Mouse (Mus musculus): ENCODE measurements around the gene Dock4. TPM values are rescaled to one million over a fixed set of nuclear protein-coding genes. Genes with fewer than 3 reads are reported as not detected.
A peak's percentile ranks its signal among the peaks of the same experiment; 100 is the strongest.

Gene Dock4
- polyA plus RNA-seq, 1 experiment from 2014 or later, result 34.6 TPM

DNA sequence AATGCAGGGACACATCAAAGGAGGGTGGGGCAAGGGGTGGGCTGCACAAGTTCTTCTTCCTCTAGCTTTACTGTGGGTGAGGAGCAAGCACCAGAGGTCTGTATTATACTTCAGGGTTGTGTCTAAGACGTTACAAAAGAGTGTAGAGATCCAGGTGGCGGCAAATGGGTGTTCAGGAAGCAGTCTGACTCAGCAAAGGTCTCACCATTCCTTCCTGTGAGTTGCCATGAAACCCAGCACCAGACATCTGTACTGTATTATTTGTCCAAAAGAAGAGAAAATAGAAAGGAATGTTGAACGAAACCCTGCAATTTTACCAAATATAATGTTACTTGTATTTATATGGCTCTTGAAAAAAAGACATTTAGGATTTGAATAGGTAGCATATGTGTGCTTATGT, 135.3 kb downstream of the Dock4 start:
- Histone ChIP-seq H3K27ac (replicated peaks) (no peak overlapping the region), H3K4me3 (replicated peaks) (no peak overlapping the region), H3K27me3 (replicated peaks) (no peaks in the 10 kb centered on the region), H3K4me2 (no peak overlapping the region), H3K36me3 (no peaks in the 10 kb centered on the region), H3K9ac (replicated peaks) (no peak overlapping the region), H3K4me1 (no peaks in the 10 kb centered on the region), H3K9me3 (replicated peaks) (no peaks in the 10 kb centered on the region)
- 61% methylated on average over 3 of the region's 3 CpGs for WGBS
- peak; percentile 35; the same call in 1 of the 2 replicates for ATAC-seq (ENCODE audit: low FRiP score)

GRCm38 (mm10) chr12:40582059-40582458, 136.3 kb downstream of the Dock4 start:
- no peaks in the 10 kb centered on the region for H3K27me3 ChIP-seq (replicated peaks)
- no peak overlapping the region for H3K27ac ChIP-seq (replicated peaks)
- no peak for ATAC-seq (ENCODE audit: low FRiP score)
- no peak overlapping the region for H3K9ac ChIP-seq (replicated peaks)
- H3K9me3 ChIP-seq (replicated peaks), result no peaks in the 10 kb centered on the region
- H3K4me2 ChIP-seq, result no peak overlapping the region
- no peaks in the 10 kb centered on the region for H3K4me1 ChIP-seq
- H3K4me3 ChIP-seq (replicated peaks), result no peak overlapping the region
- 65% methylated on average over 5 of the region's 5 CpGs for WGBS
- no peaks in the 10 kb centered on the region for H3K36me3 ChIP-seq

DNA sequence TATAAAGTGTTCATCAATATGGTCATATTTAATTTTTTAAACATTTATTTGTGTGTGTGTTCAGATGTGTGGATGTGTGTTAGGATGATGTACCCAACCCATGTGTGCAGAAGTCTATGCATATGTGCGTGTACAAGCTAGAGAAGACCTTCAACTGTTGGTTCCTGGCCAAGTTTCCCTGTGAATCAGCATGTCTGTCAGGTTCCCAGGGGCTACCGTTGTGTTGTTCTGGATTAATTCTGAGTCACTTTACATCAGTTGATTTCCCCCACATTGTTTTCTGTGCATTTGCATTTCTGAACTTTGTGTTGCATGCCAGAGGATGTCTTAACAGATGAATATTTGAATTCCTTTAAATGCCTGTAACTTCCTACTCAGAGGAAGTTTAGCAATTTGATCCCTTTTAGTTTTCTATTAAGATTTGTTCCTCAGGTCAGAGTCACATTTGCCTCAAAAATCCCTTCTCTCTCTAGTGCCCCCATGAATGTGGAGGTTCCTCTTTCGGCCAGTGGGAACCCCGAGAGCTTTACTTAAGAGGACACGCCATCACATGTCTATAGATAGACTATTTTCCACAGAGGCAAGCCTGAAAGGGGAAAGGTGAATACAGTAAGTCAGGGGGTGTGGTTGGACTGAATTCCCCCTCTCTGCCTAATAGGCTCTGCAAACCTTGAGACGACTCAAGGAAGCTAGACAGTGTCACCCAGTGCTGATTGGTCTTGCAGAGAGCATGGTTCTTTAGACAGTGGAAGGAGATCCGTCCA, 139.0 kb downstream of the Dock4 start:
- Histone ChIP-seq H3K9ac (replicated peaks) (no peak overlapping the region), H3K4me1 (no peaks in the 10 kb centered on the region), H3K36me3 (no peaks in the 10 kb centered on the region), H3K9me3 (replicated peaks) (no peaks in the 10 kb centered on the region), H3K27ac (replicated peaks) (no peak overlapping the region), H3K4me3 (replicated peaks) (no peak overlapping the region), H3K4me2 (no peak overlapping the region), H3K27me3 (replicated peaks) (no peaks in the 10 kb centered on the region)
- no peak for ATAC-seq (ENCODE audit: low FRiP score)
- 79% methylated on average over 7 of the region's 7 CpGs for WGBS

DNA sequence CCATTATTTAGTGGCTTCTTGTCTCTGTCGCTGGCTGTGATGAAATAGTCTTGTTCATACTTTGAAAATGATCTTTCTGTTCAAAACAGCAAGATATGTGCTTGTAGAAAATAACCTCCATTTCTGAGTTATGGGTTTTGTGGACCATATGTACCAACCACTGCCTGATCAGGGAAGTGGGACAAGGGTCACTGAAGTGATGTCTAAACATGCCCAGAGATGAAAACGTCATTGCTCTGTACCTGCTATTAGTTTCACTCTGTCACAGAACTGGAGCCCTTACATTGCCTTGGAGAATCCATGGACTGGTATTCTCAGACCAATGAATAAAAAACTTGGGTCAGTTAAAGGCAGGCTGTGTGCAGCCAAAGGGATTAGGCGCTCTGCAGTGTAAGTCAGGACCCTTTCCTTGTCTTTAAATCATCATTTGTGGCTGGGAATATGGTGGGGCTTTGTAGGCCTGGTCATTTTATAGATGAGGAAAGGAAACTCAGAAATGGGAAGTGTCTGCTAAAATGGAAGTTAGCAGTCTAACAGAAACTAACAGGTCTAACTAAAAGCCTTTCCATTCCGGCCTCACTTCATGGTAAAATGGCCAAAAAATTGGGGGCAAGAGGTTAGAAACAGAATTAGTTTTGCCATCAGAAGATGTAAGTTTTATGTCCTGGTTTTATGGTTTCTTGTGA, 139.8 kb downstream of the Dock4 start:
- WGBS, result 88% methylated on average over 4 of the region's 4 CpGs
- H3K9me3 ChIP-seq (replicated peaks), result no peaks in the 10 kb centered on the region
- no peaks in the 10 kb centered on the region for H3K36me3 ChIP-seq
- no peaks in the 10 kb centered on the region for H3K27me3 ChIP-seq (replicated peaks)
- ATAC-seq (ENCODE audit: low FRiP score), result no peak
- no peaks in the 10 kb centered on the region for H3K4me1 ChIP-seq
- no peak overlapping the region for H3K9ac ChIP-seq (replicated peaks)
- H3K4me3 ChIP-seq (replicated peaks), result no peak overlapping the region
- no peak overlapping the region for H3K4me2 ChIP-seq
- H3K27ac ChIP-seq (replicated peaks), result no peak overlapping the region

DNA sequence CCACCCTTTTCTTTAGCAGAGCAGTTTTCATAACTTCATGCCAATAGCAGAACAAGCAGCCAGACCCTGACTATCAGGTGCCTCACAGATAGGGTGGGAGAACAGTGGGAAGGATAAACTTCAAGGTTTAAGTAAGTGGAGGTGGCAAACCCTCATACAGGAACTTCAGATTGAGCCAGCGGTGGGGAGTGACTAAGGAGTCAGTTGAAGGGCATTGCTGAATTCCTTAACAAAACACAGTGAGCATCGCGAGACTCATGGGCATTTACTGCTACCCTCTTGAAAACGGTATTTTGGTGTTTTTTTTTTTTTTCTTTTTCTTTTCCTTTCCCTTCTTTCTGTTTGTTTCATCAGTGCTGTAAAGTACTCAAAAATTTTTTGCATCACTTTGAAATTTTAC, 148.4 kb downstream of the Dock4 start:
- Histone ChIP-seq H3K4me3 (replicated peaks) (no peak overlapping the region), H3K9me3 (replicated peaks) (no peaks in the 10 kb centered on the region), H3K27ac (replicated peaks) (no peak overlapping the region), H3K4me2 (no peak overlapping the region), H3K9ac (replicated peaks) (no peak overlapping the region), H3K4me1 (no peaks in the 10 kb centered on the region), H3K36me3 (no peaks in the 10 kb centered on the region), H3K27me3 (replicated peaks) (no peaks in the 10 kb centered on the region)
- 76% methylated on average over 4 of the region's 4 CpGs for WGBS
- no peak for ATAC-seq (ENCODE audit: low FRiP score)

- Histone ChIP-seq H3K36me3 (no peaks in the 10 kb centered on the region), H3K9ac (replicated peaks) (no peak overlapping the region), H3K27ac (replicated peaks) (no peak overlapping the region), H3K9me3 (replicated peaks) (no peaks in the 10 kb centered on the region), H3K27me3 (replicated peaks) (no peaks in the 10 kb centered on the region), H3K4me1 (no peaks in the 10 kb centered on the region), H3K4me2 (no peak overlapping the region), H3K4me3 (replicated peaks) (no peak overlapping the region)
- WGBS, result 89% methylated on average over 6 of the region's 6 CpGs
- ATAC-seq (ENCODE audit: low FRiP score), result no peak
Measured at GRCm38 (mm10) chr12:40595440-40595839, 149.7 kb downstream of the Dock4 start.

GRCm38 (mm10) chr12:40596020-40596419, 150.3 kb downstream of the Dock4 start:
- Histone ChIP-seq H3K4me3 (replicated peaks) (no peak overlapping the region), H3K4me1 (no peaks in the 10 kb centered on the region), H3K27ac (replicated peaks) (no peak overlapping the region), H3K9ac (replicated peaks) (no peak overlapping the region), H3K36me3 (no peaks in the 10 kb centered on the region), H3K27me3 (replicated peaks) (no peaks in the 10 kb centered on the region), H3K4me2 (no peak overlapping the region), H3K9me3 (replicated peaks) (no peaks in the 10 kb centered on the region)
- ATAC-seq (ENCODE audit: low FRiP score), result no peak
- 88% methylated on average over 7 of the region's 7 CpGs for WGBS

GRCm38 (mm10) chr12:40596441-40596840, 150.7 kb downstream of the Dock4 start:
- ATAC-seq (ENCODE audit: low FRiP score), result no peak

DNA sequence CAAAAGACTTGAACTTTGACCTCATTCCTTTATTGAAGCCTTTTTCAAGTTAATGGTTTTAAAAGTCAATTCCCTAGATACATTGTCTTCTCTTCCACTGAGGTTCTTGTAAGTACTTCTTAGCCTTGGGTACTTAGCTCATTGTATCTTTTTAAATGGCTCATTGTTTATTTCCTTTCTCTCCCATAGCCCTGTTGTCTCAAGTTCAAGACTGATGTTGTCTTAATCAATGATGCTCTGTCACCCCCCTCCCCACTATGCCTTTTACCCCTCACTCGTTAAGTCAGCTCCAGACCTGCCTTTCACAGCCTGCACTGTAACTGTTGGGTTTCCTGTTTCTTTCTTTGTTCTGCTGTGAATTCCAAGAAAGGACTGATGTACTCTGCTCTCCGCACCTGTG, 154.2 kb downstream of the Dock4 start:
- no peak overlapping the region for H3K4me2 ChIP-seq
- H3K27me3 ChIP-seq (replicated peaks), result no peaks in the 10 kb centered on the region
- no peak overlapping the region for H3K27ac ChIP-seq (replicated peaks)
- 0 out of 2 replicates have a peak, but pooled peaks cover 6% of the 10 kb centered on the region for H3K4me1 ChIP-seq
- no peak overlapping the region for H3K4me3 ChIP-seq (replicated peaks)
- H3K9me3 ChIP-seq (replicated peaks), result no peaks in the 10 kb centered on the region
- H3K9ac ChIP-seq (replicated peaks), result no peak overlapping the region
- no peak for ATAC-seq (ENCODE audit: low FRiP score)
- 65% methylated on average over 2 of the region's 2 CpGs for WGBS
- H3K36me3 ChIP-seq, result no peaks in the 10 kb centered on the region

More at GRCm38 (mm10) chr12:40596441-40596840, 150.7 kb downstream of the Dock4 start:
- Histone ChIP-seq H3K27ac (replicated peaks) (no peak overlapping the region), H3K9me3 (replicated peaks) (no peaks in the 10 kb centered on the region), H3K27me3 (replicated peaks) (no peaks in the 10 kb centered on the region), H3K4me1 (0 out of 2 replicates have a peak, but pooled peaks cover 2% of the 10 kb centered on the region), H3K9ac (replicated peaks) (no peak overlapping the region), H3K4me2 (no peak overlapping the region), H3K4me3 (replicated peaks) (no peak overlapping the region), H3K36me3 (no peaks in the 10 kb centered on the region)
- 90% methylated on average over 6 of the region's 6 CpGs for WGBS

DNA sequence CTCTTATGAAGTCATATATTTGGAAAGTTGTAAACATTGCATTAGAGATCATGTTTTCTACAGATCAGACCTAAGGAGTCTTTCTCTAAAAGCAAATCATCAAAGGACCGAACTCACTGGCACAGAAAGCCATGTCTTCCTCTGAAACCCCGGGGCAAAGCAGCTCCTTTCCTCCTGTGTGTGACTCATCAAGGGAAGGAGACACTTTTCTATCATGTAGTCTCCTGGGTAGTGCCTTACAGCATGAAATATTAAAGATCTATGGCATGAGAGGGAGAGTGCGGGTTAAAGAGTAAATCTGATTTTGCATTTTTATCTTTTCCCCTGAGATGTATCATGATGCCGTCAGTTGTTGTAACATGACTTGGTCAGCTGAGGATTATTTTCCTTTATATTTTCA, 159.8 kb downstream of the Dock4 start:
- H3K9ac ChIP-seq (replicated peaks), result no peak overlapping the region
- WGBS, result 65% methylated on average over 4 of the region's 4 CpGs
- H3K4me3 ChIP-seq (replicated peaks), result no peak overlapping the region
- ATAC-seq (ENCODE audit: low FRiP score), result no peak
- H3K4me1 ChIP-seq, result 0 out of 2 replicates have a peak, but pooled peaks cover 6% of the 10 kb centered on the region
- no peak overlapping the region for H3K27ac ChIP-seq (replicated peaks)
- H3K27me3 ChIP-seq (replicated peaks), result no peaks in the 10 kb centered on the region
- no peaks in the 10 kb centered on the region for H3K9me3 ChIP-seq (replicated peaks)
- H3K4me2 ChIP-seq, result no peak overlapping the region
- no peaks in the 10 kb centered on the region for H3K36me3 ChIP-seq

DNA sequence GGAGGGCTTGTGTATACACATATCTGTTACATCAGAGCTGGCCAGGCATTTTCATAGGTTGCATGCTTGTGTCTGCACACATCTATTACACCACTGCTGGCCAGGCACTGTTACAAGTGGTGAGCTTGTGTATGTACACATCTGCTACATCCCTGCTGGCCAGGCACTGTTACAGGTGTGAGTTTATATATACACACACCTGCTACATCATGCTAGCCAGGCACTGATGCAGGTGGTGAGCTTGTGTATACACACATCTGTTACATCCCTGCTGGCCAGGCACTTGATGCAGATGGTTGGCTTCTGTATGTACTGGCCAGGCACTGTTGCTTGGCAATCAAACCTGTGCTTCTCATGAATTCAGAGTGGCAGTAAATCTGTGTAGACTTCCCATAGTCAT, 177.2 kb downstream of the Dock4 start:
- Histone ChIP-seq H3K9me3 (replicated peaks) (no peaks in the 10 kb centered on the region), H3K4me2 (no peak overlapping the region), H3K27me3 (replicated peaks) (no peaks in the 10 kb centered on the region), H3K27ac (replicated peaks) (no peak overlapping the region), H3K9ac (replicated peaks) (no peak overlapping the region), H3K36me3 (no peaks in the 10 kb centered on the region), H3K4me3 (replicated peaks) (no peak overlapping the region), H3K4me1 (peaks cover 10% of the 10 kb centered on the region; the same call in 1 of the 2 replicates)
- no peak for ATAC-seq (ENCODE audit: low FRiP score)

GRCm38 (mm10) chr12:40626521-40626920, 180.8 kb downstream of the Dock4 start:
- H3K9me3 ChIP-seq (replicated peaks), result no peaks in the 10 kb centered on the region
- H3K4me2 ChIP-seq, result no peak overlapping the region
- H3K27ac ChIP-seq (replicated peaks), result no peak overlapping the region
- H3K36me3 ChIP-seq, result no peaks in the 10 kb centered on the region
- 0 out of 2 replicates have a peak, but pooled peaks cover 5% of the 10 kb centered on the region for H3K4me1 ChIP-seq
- H3K4me3 ChIP-seq (replicated peaks), result no peak overlapping the region
- no peaks in the 10 kb centered on the region for H3K27me3 ChIP-seq (replicated peaks)
- WGBS, result 89% methylated on average over 1 of the region's 1 CpGs
- H3K9ac ChIP-seq (replicated peaks), result no peak overlapping the region
- no peak for ATAC-seq (ENCODE audit: low FRiP score)
